ENCODE assay signal across 8 mouse cellular contexts in the genomic region with DNA sequence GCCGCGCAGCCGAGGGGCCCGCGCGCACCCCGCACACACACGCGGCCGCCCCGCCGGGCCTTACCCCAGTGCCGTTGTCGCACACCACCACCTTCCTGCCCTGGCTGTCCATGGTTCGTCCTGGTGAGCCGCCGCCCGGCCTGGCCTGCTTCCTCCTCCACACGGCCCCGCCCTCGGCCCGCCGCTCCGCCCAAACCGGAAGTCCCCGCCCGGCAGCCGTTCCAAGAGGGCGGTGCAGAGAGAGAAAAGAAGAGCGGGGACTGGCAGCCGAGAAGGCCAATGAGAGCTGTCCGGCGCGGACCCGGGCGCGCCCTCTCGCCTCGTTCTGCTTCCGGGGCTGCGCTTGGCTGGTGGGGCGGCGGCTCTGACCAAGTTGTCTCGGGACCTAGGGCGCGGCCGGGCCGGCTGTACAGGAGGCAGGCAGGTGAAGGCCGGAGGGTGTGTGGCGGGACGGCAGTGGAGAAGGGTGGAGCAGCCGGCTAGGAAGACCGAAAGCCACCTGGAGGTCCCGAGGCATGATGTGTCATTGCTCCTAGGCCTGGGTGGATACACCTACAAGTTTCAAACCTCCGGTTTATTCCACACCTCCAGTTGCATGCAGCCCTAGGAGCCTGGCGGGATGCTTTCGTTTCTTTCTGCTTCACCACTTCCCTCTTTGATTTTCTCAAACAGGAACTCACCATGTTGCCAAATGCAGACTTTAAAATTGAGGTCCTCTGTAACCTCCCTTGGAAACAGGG. TPM values are rescaled to one million over a fixed set of nuclear protein-coding genes. Genes with fewer than 3 reads are reported as not detected.
A peak's percentile ranks its signal among the peaks of the same experiment; 100 is the strongest.
DNase-seq lines count a peak whose midpoint lies in the region; ATAC-seq lines count a peak whose summit lies in the region.

Gene Actr2, minus strand, starts transcription at position 173 of the 740 bp plus-strand sequence.

- peaks cover 8% of the 10 kb centered on the region; the same call in 1 of the 2 replicates for H3K36me3 ChIP-seq in intestine, embryonic 14.5 days (ENCODE audit: control insufficient read depth, insufficient read depth, low read length)

- peak within 1 kb of the TSS; percentile 84 for H3K4me2 ChIP-seq in intestine, embryonic 14.5 days (ENCODE audit: low read length)

- intact Hi-C loops in left cerebral cortex, postnatal 14 days (cut with DNase I): no loop called here

- H3K9ac ChIP-seq in intestine, embryonic 14.5 days (ENCODE audit: low read length): peak within 1 kb of the TSS; percentile 87

- peaks cover 14% of the 10 kb centered on the region for H3K4me1 ChIP-seq in intestine, embryonic 14.5 days (replicated peaks; ENCODE audit: control insufficient read depth, insufficient read depth, low read length)

- under 1% methylated on average over 56 of the region's 57 CpGs for whole genome bisulfite sequencing in intestine, embryonic 14.5 days

- no peaks in the 10 kb centered on the region for H3K9me3 ChIP-seq in intestine, embryonic 14.5 days (ENCODE audit: control insufficient read depth, low read length)

- peak; percentile 97 to 98 for DNase-seq in adrenal gland, adult 18-20 months (ENCODE audit: low spot score in 2 of 2)
- peak; percentile 96 for DNase-seq in embryo, embryonic 11 days
- DNase-seq in gastrocnemius, postnatal 25 days: peak; percentile 97
- DNase-seq in intestine, embryonic 14.5 days (ENCODE audit: low spot score): peak; percentile 98
- DNase-seq in left cerebral cortex, postnatal 14 days (ENCODE audit: low spot score in 2 of 2): peak; percentile 95 to 96
- peak; percentile 95 for DNase-seq in mesoderm, embryonic 11.5 days (ENCODE audit: low read depth, low spot score)
- peak; percentile 92 to 95 for DNase-seq in right cerebral cortex, postnatal 36 days (ENCODE audit: low spot score in 2 of 2)
- peak; percentile 99 for DNase-seq in yolk sac, embryonic 10.5 days (ENCODE audit: low spot score)

- peak; percentile 98 for ATAC-seq in intestine, embryonic 14.5 days (replicated peaks; ENCODE audit: low FRiP score, low TSS enrichment, low read depth)

- H3K27me3 ChIP-seq in intestine, embryonic 14.5 days (replicated peaks; ENCODE audit: control insufficient read depth, insufficient read depth, low read length): no peaks in the 10 kb centered on the region

- H3K4me3 ChIP-seq in intestine, embryonic 14.5 days (ENCODE audit: low read depth, low read length): peak within 1 kb of the TSS; percentile 87

- H3K27ac ChIP-seq in intestine, embryonic 14.5 days (ENCODE audit: low read depth): peak within 1 kb of the TSS; percentile 91

RNA-seq across cellular contexts. Expression of gene Actr2, which starts in this region (rescaled TPM):
- 100 to 1,000 TPM; 125 to 151 TPM for total RNA-seq in adrenal gland, adult 18-20 months (2021)
- 10 to 100 TPM; 30.1 to 37.5 TPM for total RNA-seq in gastrocnemius, postnatal 25 days (2021)
- 66.5 and 68.4 TPM in 2 replicates for polyA plus RNA-seq in intestine, embryonic 14.5 days (2014; fragmentation: Nextera tagmentation; extraction: Ambion mirVana)
- total RNA-seq in left cerebral cortex, postnatal 14 days (2021): 100 to 1,000 TPM; 293 to 298 TPM

Comparison
In these comparisons a context has a peak if more than half of its experiments do, and no peak if none do; other contexts are left out.
1. Peak in every context shown above with its lines: DNase-seq, ATAC-seq, H3K4me3 ChIP-seq and H3K27ac ChIP-seq.